Mouse (Mus musculus) liver, postnatal 0 days (tissue): ENCODE data around the gene Prkar1a. TPM values are rescaled to one million over a fixed set of nuclear protein-coding genes. Genes with fewer than 3 reads are reported as not detected.

ENCODE experiments used
- ATAC-seq: fragments of 200-750 bp; cut with Nextera tagmentation; 2 replicates; pipeline ENCODE4 v1.8.0; 2017; ENCODE audit warnings: mild to moderate bottlenecking, moderate library complexity
- DNase-seq: peaks from one replicate; pipeline ENCODE4 v3.0.0-alpha.2; 2016
- H3K27ac ChIP-seq: fragments of 300-500 bp; sonication (generic); 2 replicates; pipeline ENCODE4 v1.5.1; 2014; ENCODE audit warnings: antibody characterized with exemption, moderate library complexity, mild to moderate bottlenecking, low read depth
- H3K27me3 ChIP-seq: fragments of 300-500 bp; sonication (generic); 2 replicates; pipeline ENCODE4 v1.6.1; 2014; ENCODE audit warnings: low read length, control low read depth, mixed read lengths; ENCODE audit not compliant: insufficient read depth
- H3K36me3 ChIP-seq: fragments of 300-500 bp; sonication (generic); replicated peaks from 2 replicates; pipeline ENCODE4 v1.6.1; 2014; ENCODE audit warnings: mild to moderate bottlenecking, control low read depth, low read length, moderate library complexity, mixed read lengths; ENCODE audit not compliant: insufficient read depth
- H3K4me1 ChIP-seq: fragments of 300-500 bp; sonication (generic); 2 replicates; pipeline ENCODE4 v1.6.1; 2014; ENCODE audit warnings: antibody characterized with exemption, mild to moderate bottlenecking, control low read depth; ENCODE audit not compliant: insufficient read depth
- H3K4me2 ChIP-seq: fragments of 300-500 bp; sonication (generic); 2 replicates; pipeline ENCODE4 v1.6.1; 2014; ENCODE audit warnings: low read depth, mild to moderate bottlenecking, low read length, moderate library complexity, mixed read lengths
- H3K4me3 ChIP-seq: fragments of 300-500 bp; sonication (generic); 2 replicates; pipeline ENCODE4 v1.5.1; 2014; ENCODE audit warnings: low read depth, low read length
- H3K9ac ChIP-seq: fragments of 300-500 bp; sonication (generic); replicated peaks from 2 replicates; pipeline ENCODE4 v1.6.1; 2014; ENCODE audit warnings: mild to moderate bottlenecking, moderate library complexity
- H3K9me3 ChIP-seq: fragments of 300-500 bp; sonication (generic); 2 replicates; pipeline ENCODE4 v1.6.1; 2016; ENCODE audit warnings: mild to moderate bottlenecking, control low read depth, low read length, mixed read lengths
- CTCF ChIP-seq: sonication (generic); IDR thresholded peaks from 2 replicates; pipeline ENCODE4 v1.5.1; 2016; ENCODE audit warnings: antibody characterized with exemption, low read depth
- EP300 ChIP-seq: IDR thresholded peaks from 2 replicates; pipeline ENCODE4 v1.6.1; 2016; ENCODE audit warnings: antibody characterized with exemption, low read depth, mild to moderate bottlenecking
- WGBS: fragments of 180-500 bp; shearing (Covaris S2); extraction: QIAGEN DNeasy Blood & Tissue Kit; methylation state at CpG from one replicate; pipeline ENCODE4 v1.1.7; 2014; ENCODE audit not compliant: insufficient replicate concordance; 5-methylcytosine and 5-hydroxymethylcytosine counted together
- polyA plus RNA-seq: library from polyadenylated mRNA; unstranded; fragments of >200 nt; fragmentation: Nextera tagmentation; extraction: Ambion mirVana; gene quantifications from 2 replicates; pipeline ENCODE4 v1.2.1, GENCODE M21; 2015

Prkar1a gene
- polyA plus RNA-seq, 1 experiment from 2014 or later = 124 TPM

GRCm38 (mm10) chr11:109717966-109718895 lies 69.0 kb downstream of the Prkar1a start:
- peak overlapping the region; percentile 18; the same call in 1 of the 2 replicates for H3K27ac ChIP-seq

More at GRCm38 (mm10) chr11:109717966-109718895, 69.0 kb downstream of the Prkar1a start:
- TF ChIP-seq CTCF (no peak), EP300 (no peak)
- peaks cover 13% of the 10 kb centered on the region; the same call in 1 of the 2 replicates for H3K27me3 ChIP-seq
- 74% methylated on average over 15 of the region's 15 CpGs for WGBS
- no peaks in the 10 kb centered on the region for H3K9me3 ChIP-seq
- H3K9ac ChIP-seq = no peak overlapping the region
- ATAC-seq (no peak), DNase-seq (no peak)
- H3K4me1 ChIP-seq = 0 out of 2 replicates have a peak, but pooled peaks cover 13% of the 10 kb centered on the region
- peak overlapping the region; percentile 71; the same call in 1 of the 2 replicates for H3K4me2 ChIP-seq
- H3K36me3 ChIP-seq = 0 out of 2 replicates have a peak, but pooled peaks cover 2% of the 10 kb centered on the region
- H3K4me3 ChIP-seq = no peak overlapping the region

Other genes starting within 250 kb of the Prkar1a start
- not detected in 2 replicates for gene 9930022D16Rik, start 235.5 kb upstream of the Prkar1a start, polyA plus RNA-seq
- gene Amz2, start 223.5 kb upstream of the Prkar1a start, polyA plus RNA-seq = 9.4 and 11.0 TPM in 2 replicates
- gene Arsg, start 176.0 kb upstream of the Prkar1a start, polyA plus RNA-seq = 11.8 and 13.1 TPM in 2 replicates
- gene Slc16a6, start 175.8 kb upstream of the Prkar1a start, polyA plus RNA-seq = 18.8 and 19.0 TPM in 2 replicates
- 17.6 TPM in 2 replicates for gene Wipi1, start 37.4 kb upstream of the Prkar1a start, polyA plus RNA-seq
- gene Fam20a, start 72.9 kb downstream of the Prkar1a start, polyA plus RNA-seq = 28.0 and 29.0 TPM in 2 replicates
- 0.59 TPM in 1 of 2 replicates, not detected in the other for gene 1700012B07Rik, start 178.6 kb downstream of the Prkar1a start, polyA plus RNA-seq